Mouse (Mus musculus) lung, postnatal 4 days (tissue): ENCODE results near the gene Rhobtb3.
"Not testable (repeated sequence)": the region's sequence is repeated elsewhere in the genome, so short reads cannot be mapped to it uniquely, and the experiment has no call there.

Source experiments
- DNase-seq, 2 experiments: peaks; one replicate each; pipeline ENCODE4 v3.0.0; 2021

The Rhobtb3 gene

GRCm38 (mm10) chr13:75844833-75845518, 98.7 kb downstream of the Rhobtb3 start:
- no peak for DNase-seq

GRCm38 (mm10) chr13:75843993-75844683, 99.6 kb downstream of the Rhobtb3 start:
- peak in 1 of 2 experiments; percentile 14 for DNase-seq

DNA sequence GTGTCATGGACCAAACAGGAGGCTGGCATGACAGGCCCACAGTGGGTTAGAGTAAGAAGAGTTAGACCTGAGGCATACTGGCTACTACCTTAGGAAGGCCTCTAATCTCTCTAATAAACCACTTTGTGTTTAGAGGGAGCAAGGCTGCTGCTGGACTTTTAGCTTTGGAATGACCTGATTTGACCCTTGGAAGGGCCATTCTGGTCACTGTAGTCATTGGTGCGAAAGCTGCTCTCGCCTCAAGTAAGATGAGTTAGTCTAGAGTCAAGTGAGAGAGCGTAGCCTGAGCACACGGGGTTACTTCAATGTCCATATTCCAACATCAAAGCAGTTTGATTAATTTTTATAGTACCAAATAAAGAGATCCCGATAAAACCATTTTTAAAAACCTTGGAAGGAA, 100.4 kb downstream of the Rhobtb3 start:
- DNase-seq: no peak

- DNase-seq: no peak
Measured at GRCm38 (mm10) chr13:75841950-75842349, 101.8 kb downstream of the Rhobtb3 start.

- DNase-seq: no peak
Measured at GRCm38 (mm10) chr13:75840752-75841285, 102.9 kb downstream of the Rhobtb3 start.

DNA sequence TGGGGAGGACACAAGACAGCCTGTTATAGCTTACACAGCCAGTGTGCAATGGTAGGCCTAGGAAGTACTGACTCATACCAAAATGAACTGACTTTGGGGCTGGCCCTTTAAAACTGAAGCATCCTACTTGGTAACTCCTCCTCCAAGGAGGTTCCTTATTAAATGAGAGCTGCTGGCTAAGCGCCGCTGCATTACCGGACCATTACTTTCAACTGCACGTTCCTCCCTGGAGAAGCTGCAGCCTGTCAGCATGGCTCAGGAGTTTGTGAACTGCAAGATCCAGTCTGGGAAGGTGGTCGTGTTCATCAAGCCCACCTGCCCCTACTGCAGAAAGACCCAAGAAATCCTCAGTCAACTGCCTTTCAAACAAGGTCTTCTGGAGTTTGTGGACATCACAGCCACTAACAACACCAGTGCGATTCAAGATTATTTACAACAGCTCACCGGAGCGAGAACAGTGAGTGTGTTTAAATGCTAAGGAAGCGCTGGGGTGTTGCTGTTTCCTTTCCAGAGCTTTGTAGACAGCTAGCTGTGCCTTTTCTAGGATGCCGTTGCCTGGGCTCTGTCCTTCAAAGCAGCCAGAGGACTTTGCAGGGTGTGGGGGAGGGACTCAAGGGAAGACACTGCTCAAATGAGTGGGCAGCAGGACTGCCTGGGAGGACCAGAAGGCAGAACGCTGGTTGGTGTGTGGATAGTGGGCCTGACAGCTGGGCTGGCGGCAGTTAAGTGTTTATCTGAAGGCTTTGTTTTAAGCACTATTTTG, 103.8 kb downstream of the Rhobtb3 start, which contains the start of gene Glrx:
Gene Glrx, plus strand, starts transcription at position 150 of the 763 bp plus-strand sequence.
- DNase-seq: peak; percentile 73 to 74

DNA sequence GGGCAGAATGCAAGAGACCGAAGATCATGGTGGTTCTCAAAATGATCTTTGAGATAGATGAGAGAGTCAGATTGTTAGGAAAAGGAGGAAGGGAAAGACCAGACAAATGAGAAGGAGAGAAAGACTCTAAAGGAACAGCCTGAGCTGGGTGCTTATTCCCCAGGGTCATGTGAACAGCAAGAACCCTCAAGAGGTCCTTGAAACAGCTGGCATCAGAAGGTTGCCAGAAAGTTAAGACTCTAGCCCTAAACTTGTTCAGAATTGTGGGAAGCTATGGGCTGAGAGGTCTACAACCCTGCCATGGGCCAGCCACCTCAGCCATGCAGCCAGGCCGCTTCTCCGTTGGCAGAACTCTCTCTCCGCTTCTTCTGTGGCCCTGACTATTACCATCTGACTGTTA, 105.2 kb downstream of the Rhobtb3 start:
- DNase-seq: no peak

GRCm38 (mm10) chr13:75835461-75835860, 108.3 kb downstream of the Rhobtb3 start:
- DNase-seq: peak; percentile 16 to 44

- peak in 1 of 2 experiments; percentile 56 for DNase-seq
Measured at GRCm38 (mm10) chr13:75833499-75833898, 110.2 kb downstream of the Rhobtb3 start.

- DNase-seq: no peak
Measured at GRCm38 (mm10) chr13:75832697-75833096, 111.0 kb downstream of the Rhobtb3 start.

DNA sequence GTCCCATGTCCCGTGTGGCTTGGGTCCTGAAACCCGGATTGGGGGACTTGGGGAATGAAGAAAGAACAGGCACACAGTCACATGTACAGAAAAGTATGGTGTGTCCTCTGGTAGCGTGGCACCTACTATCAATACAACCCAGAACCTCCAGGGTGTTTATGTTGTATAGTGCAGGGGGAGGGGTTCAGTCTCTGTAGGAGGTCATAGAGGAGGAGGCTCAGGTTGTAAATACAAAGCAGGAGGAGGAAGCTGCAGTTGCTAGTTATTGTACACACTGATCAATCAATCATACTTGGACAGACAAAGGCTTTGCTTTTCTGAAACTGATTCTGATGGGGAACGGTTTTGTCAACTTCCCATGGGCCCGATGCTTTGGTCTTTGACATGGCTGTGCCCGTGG, 112.0 kb downstream of the Rhobtb3 start:
- no peak for DNase-seq

DNA sequence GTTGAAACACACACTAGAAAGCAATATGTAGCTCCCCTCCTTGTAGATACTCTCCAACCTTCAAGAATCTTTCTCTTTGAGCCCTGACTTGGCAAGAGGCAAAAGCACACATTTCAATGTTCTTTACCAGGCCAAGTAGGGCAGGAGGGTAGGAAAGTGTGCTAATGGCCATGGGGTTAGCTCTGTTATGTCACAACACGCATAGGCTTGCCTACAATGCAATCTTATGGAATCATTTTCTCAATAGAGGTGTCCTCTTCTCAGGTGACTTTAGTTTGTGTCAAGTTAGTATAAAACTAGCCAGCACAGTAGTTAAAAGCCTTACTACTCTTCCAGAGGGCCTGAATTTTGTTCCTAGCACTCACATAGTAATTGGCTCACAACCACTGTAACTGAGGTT, 113.0 kb downstream of the Rhobtb3 start:
- DNase-seq: no peak

- no peak for DNase-seq
Measured at GRCm38 (mm10) chr13:75825388-75825787, 118.3 kb downstream of the Rhobtb3 start.

GRCm38 (mm10) chr13:75824611-75825319, 119.0 kb downstream of the Rhobtb3 start:
- no peak for DNase-seq

DNA sequence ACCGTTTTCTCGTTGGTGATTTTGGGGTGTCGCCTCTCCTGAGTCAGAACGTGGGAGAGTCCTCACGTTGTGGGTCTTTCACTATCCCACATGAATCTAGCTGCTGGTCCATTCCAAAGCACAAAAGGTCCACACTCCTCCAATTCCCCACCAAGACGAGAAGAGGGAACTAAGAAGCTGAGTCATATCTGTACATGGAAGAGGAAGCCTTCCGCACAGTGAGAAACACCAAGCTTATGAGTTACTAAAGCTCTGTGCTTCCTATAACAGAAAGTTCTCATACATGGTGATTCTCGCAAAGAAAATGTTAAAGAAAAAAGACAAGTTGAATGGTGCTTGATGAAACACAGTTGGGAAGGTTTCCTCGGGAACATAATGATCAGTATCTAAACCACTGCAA, 120.5 kb downstream of the Rhobtb3 start:
- DNase-seq: no peak

- not testable (repeated sequence) for DNase-seq
Measured at GRCm38 (mm10) chr13:75822366-75822765, 121.4 kb downstream of the Rhobtb3 start.

GRCm38 (mm10) chr13:75819898-75820297, 123.8 kb downstream of the Rhobtb3 start:
- no peak for DNase-seq
